Mouse (Mus musculus) right cerebral cortex, adult 2 months (tissue): ENCODE measurements around the gene Prss27.
A peak's percentile ranks its signal among the peaks of the same experiment; 100 is the strongest.

Experiments
- DNase-seq, 2 experiments: peaks; one replicate each; pipeline ENCODE4 v3.0.0; 2021 to 2022; ENCODE audit warnings: low spot score in 2 of 2

Prss27 gene

DNA sequence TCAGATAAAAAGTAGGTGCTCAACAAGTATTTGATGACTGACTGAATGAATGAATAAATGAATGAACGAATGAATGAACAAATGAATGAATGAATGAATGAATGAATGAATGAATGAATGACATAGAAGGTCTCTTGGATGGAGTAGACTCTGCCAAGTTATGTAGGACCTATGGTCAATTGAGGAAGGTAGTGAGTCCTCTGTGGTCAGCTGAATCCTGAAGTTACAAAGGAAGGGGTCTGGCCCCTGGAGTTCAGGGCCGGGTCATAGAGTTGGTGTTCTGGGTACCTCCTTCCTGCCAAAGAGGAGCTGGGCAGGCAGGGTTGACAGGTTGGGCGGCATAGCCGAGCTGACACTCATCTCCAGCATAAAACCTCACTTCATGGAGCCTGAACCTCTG, at the start of gene Prss27:
Gene Prss27 (plus strand): TSS at position 301 of the 400 bp plus-strand sequence.
- no peak for DNase-seq

DNA sequence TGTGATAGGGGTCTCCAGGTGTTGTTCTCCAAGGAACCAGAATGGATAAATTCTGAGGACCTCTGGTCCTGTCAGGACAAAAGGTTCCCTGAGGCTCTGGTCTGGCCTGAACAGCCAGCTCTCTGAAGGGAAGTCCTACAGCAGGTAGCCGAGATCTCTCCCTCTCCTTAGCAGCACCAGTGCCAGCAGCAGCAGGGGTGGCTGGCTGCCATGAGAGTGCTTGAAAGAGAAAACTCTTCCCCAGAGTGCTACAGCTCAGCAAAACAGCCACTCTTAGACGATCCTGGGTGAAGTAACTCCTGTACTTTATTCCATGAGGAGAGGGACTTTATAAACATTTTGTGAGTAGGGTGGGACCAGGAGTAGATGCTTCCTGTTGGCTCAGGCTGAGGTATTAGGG, 48.1 kb upstream of the Prss27 start:
- DNase-seq: no peak

DNA sequence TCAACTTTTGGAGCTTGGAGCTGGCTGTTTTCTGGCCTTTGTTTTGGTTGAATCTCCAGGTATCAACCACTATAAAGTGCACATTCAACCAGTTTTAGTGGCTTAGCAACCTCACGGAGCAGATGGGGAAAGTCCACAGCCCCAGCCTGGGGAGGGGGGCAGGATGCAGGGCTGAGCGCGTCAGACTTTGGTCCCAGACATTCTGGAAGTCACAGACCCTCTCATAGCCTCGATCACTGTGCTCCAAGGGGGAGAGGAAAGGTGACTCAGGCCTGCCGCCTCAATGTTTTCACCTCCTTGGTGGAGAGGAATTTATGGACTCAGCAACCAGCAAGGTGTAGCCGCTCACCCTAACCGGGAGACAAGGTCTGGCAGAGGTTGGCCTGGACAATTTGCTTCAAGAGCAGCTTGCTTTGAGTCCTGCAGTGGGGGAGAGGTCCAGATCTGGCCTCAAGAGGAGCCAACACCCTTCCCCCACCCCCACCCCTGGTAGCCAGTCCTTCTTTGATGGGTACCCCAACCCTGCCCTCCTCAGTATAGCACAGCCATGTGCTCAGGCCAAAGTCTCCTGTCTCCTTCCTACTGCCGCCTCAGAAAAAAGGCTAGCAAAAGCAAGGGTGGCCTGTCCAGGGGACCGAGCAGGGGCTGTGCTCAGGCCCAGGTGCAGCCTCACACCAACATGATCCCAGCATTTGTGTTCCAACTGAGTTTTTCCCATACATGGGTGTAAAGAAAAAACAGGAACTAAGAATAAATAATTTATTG, 45.0 kb upstream of the Prss27 start:
- DNase-seq: no peak

DNA sequence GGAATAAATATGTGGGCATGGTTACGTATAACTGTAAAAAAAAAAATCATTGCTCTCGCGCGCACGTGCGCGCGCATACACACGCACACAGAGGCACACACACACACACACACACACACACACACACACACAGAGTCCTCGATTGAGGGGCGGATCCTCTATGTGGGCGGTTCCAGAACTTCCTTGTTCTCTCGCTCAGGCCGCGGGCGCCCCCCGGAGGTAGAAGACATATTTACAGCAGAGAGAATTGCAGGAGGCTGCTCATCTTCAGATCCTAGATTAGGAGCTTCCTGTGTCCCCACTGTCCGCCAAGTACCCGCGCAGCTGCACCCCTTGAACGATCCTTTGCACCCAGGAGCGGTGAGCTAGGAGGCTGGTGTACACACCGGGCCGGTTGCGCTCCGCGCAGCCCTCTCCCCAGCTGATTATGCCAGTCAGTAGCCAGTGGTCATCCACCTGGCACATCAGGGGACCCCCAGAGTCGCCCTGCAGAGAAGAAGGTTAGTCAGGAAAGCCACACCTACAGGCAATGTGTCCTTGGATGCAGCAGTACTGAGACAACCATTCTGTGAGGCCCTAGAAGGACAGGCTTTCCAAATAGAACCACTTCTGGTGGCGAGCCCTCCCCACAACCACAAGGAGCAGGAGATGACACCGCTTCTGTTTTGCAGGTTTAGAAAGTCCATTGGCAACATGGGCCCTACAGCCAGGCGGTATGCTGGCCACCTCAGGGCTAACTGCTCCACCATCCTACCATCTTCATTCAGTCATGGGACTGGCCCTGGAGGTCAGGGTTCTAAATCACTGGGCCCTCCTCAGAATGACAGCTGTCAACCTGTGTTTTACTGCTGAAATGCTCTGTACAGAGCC, 44.1 kb upstream of the Prss27 start:
- DNase-seq: peak; percentile 97

DNA sequence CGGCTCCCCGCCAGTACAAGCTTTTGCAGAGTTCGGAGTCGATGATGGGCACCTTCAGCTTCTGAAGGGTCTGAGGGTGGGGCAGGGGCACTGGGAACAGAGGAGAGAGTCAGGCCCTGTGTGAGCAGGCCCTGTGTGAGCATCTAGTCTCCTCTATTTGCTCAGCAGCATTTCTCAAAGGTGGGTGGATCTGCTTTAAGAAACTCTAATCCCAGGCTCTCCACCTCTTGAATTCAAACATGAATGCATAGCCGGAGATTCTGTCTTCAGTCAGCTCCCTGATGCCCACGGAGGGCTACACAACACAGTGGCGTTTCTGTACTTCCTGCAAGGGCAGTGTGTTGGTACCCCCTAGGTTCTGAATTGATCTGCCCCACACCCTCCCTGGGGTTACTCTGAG, 43.3 kb upstream of the Prss27 start:
- no peak for DNase-seq

DNA sequence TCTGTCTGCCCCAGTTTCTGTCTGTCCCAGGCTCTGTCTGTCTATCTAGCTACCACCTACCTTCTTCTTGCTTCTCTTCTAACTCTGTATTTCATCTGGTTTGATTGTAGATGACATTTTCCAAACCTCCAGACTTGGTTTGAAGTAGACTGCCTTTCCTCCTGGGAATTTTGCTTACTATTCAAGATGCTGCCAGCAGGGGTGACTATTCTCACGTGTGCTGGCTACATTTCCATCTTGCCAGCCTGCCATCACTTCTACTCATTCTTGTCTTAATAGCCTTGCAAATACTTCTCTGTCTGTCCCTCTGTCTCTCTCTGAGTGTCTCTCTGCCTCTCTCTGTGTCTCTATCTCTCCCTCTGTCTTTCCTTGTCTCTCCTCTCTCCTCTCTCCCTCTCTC, 42.5 kb upstream of the Prss27 start:
- DNase-seq: no peak

DNA sequence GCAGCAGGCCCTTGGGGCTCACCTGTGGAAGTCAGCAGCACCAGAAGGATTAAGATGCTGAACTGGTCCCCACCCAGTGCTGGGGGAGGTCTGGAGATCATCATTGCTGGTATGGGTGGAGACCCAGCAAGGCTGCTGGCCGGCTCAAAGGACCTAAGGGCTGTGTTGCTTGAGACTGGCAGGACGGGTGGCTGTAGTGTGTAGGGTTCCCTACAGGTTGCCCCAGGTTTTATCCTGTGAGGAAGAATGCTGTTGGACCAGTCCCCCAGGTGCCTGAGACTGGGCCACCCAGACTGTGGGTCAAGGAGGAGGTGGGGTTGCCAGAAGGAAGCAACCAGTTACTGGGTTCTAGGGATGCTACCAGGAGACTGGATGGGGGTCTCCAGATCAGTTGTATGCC, 40.0 kb upstream of the Prss27 start, which contains the start of gene Prss22:
Gene Prss22 (minus strand): TSS at position 200 of the 400 bp plus-strand sequence.
- DNase-seq: no peak

DNA sequence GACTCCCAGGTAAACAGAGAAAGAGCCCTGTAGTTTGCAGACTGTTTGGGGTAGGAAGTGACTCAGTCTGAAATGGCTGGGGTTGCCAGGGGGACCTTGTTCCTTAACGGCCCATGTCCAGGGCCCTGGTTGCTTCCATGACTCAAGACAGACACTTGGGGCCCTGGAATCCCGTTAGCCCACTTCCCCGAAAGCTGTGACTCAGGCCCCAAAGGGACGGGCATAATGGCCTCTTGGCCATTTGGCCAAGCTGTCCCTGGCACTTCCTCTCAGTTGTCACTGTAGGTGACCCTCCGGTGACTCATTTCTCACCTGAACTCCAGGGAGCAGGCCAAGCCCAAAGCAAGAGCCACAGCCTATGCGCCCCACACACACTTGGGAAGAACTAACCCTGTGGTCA, 39.6 kb upstream of the Prss27 start:
- no peak for DNase-seq

DNA sequence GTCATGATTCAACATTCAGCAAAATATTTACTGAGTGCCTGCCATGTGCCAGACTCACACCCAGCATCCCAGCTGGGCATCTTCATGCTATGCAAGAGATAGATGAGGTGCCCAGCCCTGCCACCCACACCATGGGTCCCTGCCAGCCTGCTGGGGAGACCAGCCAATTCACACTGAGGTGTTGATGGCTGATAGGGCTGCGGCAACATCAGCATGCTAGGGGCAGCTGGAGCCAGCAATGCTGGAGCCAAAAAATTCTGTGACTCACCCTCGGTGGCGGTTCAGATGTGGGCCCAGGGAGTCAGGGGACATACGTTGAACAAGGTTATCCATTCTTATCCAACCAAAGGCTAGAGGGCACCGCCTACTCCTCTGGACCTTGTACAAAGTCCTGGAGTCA, 37.5 kb upstream of the Prss27 start:
- DNase-seq: peak; percentile 81 to 87

DNA sequence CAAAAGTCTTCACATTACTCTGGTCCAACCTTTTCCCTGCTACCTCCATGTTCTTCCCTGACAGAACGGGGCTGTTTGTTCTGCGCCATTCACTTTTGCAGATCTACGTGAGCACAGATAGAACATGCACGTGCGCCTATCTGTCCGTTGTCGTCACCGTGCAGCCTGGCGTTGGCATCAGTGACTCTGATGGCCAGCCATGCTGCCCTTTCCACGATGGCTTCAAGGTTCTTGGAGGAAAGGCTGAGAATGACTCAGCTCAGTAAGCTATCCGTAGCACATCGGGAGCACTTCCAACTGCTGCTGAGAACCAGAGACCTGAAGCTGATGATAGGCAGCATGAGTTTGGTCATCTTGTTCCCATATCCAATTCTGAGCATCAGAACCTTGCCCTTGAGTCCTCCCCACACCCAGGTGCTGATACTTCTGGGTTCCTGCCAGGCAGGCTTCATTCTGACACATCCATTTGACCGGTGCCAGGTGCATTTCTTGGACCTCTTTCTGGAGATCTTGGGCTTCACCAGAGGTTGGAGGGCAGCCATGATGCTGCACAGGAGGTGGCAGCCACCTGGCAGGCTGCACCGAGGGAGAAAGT, 33.8 kb upstream of the Prss27 start:
- DNase-seq: no peak

DNA sequence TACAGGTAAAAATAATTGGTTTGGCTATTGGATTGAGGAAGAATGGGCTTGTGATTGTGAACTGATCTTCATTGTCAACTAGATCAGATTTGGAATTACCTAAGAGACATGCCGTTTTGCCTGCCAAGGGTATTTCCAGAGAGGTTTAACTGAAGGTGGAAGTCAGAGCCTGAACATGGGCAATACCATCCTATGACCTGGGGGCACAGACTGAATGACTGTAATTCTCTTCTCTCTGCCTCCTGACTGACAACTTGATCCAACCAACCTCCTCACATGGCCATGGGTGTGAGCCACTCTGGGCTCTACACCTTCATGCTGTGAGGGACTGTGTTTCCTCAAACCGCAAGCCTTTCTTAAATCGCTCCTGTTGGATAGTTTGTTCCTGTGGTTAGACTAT, 32.9 kb upstream of the Prss27 start:
- no peak for DNase-seq

DNA sequence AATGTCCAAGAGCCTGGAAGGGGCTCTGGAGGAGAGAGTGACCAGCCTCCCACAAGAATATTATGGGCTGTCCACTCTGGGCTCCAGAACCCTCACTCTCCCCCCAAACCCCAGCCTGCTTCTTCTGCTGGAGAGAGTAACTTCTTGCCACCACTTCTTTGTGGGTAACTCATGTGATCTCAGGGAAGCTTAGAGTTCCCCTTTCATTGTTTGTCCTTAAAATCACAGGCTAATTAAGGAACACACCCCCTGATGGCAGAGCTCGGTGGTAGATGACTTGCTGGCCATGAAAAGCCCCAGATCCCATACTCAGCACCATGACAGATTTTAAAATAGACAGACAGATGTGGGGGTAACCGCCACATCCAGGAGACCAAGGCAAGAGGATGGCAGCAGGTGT, 31.0 kb upstream of the Prss27 start:
- no peak for DNase-seq

DNA sequence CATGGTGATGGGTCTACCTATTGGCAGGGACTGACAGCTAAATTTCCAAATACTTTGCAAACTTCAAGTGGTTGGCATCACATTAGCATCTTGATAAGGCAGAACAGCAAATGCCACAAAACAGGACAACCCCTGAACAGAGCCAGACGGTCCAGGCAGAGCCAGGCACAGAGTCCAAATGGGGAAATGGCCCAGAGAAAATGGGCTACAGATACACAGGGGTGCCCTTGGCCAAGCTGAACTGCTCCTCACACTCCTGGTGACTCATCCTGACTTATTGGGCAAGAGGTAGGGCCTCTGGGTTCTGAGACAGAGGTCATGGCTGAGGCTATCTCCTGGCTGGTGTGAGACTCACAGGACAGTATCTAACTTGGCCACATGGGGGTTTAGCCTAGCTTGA, 30.6 kb upstream of the Prss27 start:
- DNase-seq: no peak

DNA sequence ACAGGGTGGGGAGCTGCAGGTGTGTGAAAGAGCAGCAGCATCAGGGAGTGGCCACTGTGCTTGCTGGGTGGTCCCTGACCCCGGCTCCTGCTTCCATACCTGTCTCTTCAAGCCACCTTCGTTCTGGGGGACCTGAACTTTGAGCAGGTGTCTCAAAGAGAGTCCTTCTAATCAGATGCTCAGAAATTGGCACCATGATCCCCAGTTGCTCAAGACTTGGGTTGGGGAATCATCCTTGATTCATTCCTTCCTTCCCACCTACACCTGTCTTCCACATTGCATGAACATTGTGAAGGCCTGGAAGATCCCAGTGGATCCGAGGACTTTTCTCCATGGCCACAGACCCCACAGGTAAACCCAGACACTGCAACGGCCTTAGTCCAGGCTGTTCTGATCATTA, 29.8 kb upstream of the Prss27 start:
- no peak for DNase-seq

DNA sequence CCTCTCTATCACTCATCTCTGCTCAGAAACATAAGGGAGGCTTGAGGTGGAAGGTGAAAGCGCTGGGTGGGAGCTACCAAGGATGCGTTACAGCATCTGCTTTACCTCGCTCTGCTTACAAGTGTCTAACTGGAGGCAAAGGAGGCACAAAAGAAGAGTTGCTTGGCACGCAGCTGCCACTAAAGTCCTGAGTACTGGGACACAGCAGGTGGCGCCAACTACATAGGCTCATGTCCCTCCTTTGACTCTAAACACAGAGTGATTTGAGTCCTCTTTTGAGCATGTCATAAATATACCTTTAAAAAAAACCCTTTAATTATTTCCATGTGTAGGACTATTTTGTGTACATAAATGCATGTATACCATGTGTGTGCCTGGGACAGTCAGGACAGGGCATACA, 28.3 kb upstream of the Prss27 start:
- DNase-seq: no peak

DNA sequence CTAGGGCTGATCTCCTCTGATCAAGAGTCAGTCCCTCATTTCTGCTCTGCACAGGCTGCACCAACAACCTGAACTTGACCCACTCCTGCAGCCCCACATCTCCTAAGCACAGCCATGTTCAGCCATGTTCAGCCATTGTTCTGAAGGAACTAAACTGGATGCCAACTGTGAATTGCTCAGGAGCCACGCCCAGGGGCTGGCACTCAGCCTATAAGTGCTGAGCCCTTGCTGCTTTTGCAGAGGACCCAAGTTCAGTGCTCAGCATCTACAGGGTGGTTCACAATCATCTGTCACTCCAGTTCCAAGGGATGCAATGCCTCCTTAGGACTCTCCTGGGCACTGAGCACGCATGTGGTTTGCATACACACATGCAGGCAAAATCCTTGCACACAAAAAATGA, 25.0 kb upstream of the Prss27 start:
- no peak for DNase-seq

DNA sequence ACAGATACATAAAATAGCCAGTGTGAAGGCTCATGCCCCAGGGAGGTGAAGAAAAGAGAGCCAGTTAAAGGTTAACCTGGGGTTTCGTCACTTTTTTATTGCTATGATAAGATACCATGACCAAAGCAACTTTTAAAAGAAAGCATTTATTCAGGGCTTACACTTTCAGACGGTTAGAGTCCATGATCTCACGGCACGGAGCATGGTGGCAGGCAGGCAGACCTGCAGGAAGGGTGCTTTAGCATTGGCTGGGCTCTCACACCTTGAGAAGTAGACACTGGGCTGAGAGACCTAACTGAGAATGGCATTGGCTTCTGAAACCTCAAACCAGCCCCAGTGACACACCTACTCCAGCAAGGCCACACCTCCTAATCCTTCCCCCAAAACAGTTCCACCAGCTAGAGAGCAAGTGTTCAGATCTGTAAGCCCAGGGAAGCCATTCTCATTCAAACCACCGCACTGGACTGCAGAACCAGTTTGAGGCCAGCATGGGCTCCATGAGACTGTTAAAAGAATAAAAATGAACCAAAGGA, 23.4 kb upstream of the Prss27 start:
- DNase-seq: no peak

DNA sequence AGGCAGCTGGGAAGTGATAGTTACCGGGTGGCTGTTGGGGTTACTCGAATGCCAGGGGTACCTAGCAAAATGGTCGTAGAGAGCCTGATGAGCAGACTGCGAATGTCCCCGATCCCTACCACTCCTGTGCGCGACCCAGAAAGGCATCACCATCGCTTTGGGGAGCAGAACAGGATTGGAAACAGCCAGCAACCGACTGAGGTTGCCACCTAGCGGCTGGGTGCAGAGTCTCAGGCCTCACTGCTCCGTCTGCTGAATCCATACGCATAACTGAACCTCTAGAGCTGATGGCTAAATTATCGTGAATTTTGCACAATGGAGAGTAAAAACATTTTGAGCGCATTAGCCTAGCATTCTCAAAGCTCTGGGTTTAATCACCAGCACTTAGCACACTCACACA, 22.2 kb upstream of the Prss27 start:
- DNase-seq: peak; percentile 37 to 44

DNA sequence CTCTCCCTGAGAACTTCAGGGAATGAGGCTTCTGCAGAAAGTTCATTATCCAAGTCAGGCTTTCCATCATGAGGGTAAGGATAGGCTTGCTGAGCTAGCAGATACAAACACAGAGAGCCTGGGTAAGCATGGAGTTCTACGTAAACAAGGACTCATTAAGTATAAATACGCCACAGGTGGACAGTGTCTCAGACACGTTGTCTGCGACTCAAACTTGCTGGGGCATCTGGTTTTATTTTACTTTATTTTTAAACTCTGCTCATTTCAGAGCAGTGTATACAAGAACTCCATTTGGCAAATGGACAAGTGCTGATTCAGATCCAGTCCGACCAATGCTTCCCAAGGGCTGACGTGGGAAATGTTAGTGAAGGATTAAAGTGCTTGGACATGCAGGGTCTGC, 17.2 kb upstream of the Prss27 start:
- no peak for DNase-seq

DNA sequence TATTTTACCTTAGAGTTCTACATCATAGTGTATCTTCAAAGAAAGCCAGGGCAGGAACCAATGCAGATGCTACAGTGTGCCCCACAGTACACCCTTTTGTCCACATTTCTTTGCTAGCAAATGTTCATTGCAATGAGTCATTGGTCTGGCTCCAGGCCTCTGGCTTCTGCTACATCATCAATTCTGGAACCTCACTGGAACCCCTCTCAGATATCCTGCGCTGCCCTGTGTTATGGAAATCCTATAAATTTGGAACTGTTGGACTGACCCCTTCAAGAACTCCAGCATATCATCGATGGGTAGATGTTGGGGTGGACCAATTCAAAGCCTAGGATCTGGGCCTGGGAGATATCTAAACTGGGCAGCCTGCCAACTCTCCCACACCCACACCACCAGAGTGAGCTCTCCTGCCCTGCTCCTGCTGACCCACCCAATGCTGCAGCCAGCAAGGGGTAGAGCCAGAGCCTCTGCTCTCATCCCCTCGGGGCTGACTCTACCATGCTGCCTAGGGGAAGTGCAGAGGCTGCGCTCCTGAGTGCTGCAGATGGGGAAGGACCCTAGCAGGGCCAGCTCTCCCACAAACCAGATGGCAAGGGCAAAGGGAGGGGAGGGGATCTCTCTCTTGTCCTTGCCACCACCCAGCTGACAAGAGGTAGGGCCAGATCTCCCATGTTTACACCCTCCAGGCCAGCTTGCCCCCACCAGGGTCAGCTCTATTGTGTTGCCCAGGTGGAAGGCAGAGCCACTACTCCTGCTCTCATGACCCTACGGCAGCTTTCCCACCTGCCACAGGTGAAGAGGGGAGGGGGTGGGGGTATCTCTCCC, 16.4 kb upstream of the Prss27 start:
- DNase-seq: no peak

DNA sequence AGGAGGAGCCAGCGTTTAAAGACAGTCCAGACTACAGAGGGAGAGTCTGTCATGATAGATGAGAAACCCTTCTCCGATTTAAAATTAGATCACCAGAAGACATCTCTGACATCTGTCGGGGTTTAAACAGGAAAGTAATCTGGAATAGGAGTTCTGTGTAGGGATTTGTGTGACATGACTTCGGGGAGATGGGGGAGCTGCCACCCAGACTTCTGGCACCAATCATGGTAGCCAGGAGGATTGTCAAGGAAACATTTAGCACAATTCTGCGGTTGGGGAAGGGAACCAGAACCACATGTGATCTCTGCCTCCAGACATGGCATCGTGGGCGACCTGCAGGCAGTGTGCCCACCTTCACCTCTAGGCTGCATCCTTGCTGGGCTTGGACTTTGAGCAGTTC, 8.5 kb upstream of the Prss27 start:
- DNase-seq: no peak

DNA sequence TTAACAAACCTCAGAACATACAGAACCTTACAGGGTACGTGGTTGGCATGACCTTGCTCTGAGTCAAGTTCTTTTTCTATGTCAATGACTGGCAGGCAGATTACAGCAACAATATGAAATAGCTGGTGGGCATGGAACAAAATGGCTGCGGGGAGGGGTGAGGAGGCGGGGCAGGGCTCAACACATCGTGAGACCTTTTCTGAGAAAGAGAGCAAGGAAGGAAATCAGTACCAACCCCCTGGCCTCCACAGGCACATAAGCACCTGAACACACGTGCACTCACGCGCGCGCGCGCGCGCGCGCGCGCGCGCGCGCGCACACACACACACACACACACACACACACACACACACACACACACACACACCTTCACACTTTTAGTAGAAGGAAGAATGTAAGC, 7.4 kb upstream of the Prss27 start:
- no peak for DNase-seq
